In the genomic region with DNA sequence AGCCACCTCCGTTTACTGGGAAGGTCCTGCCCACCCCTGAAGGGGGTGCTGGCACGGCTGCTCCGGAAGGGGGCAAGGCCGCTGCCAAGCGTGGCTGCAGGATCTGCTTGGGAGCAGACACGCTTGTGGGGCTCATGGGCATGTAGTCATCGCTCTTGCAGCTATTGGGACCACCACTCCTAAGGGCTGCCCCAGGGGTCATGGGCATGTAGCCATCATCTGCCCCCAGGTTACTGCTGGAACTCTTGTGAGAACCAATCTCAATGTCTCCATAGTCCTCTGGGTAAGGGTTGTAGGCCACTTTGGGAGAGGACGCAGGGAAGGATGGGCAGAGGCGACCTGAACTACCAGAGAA, we compare ENCODE assay signal across 8 mouse cellular contexts. TPM values are rescaled to one million over a fixed set of nuclear protein-coding genes. Genes with fewer than 3 reads are reported as not detected.
A peak's percentile ranks its signal among the peaks of the same experiment; 100 is the strongest.
DNase-seq lines count a peak whose midpoint lies in the region; ATAC-seq and TF ChIP-seq lines count a peak whose summit lies in the region.

No protein-coding gene starts in this region.

- H3K4me3 ChIP-seq in limb, embryonic 14.5 days (replicated peaks; ENCODE audit: low read length): peak overlapping the region; percentile 90
- H3K4me3 ChIP-seq in stomach, embryonic 16.5 days (replicated peaks; ENCODE audit: low read length): peak overlapping the region; percentile 81

- H3K27ac ChIP-seq in limb, embryonic 14.5 days (replicated peaks; ENCODE audit: low read depth, low read length): no peak overlapping the region
- H3K27ac ChIP-seq in stomach, embryonic 16.5 days (ENCODE audit: low read length): no peak overlapping the region; the same call in 1 of the 2 replicates

- no peak for ATAC-seq in cerebellum, adult (ENCODE audit: insufficient number of reproducible peaks, low FRiP score, low TSS enrichment)
- no peak for ATAC-seq in limb, embryonic 14.5 days (ENCODE audit: low FRiP score, low read depth)
- no peak for ATAC-seq in stomach, embryonic 16.5 days (ENCODE audit: insufficient read depth, low FRiP score)

- peaks cover 51% of the 10 kb centered on the region for H3K4me1 ChIP-seq in limb, embryonic 14.5 days (ENCODE audit: control insufficient read depth, insufficient read depth, low read length)
- peaks cover 63% of the 10 kb centered on the region for H3K4me1 ChIP-seq in stomach, embryonic 16.5 days (ENCODE audit: control insufficient read depth, insufficient read depth, low read length)

- no peaks in the 10 kb centered on the region for H3K27me3 ChIP-seq in limb, embryonic 14.5 days (ENCODE audit: control insufficient read depth, insufficient read depth, low read length)
- H3K27me3 ChIP-seq in stomach, embryonic 16.5 days (ENCODE audit: control insufficient read depth, insufficient read depth, low read length): no peaks in the 10 kb centered on the region

- no peak for TF ChIP-seq POLR2A in limb, embryonic 14.5 days (IDR thresholded peaks at IDR 0.05; ENCODE audit: borderline replicate concordance, extremely low read depth, insufficient read depth, insufficient read length)

- 88% methylated on average over 9 of the region's 9 CpGs for WGBS in limb, embryonic 14.5 days
- WGBS in stomach, embryonic 16.5 days: 87% methylated on average over 9 of the region's 9 CpGs

- peak overlapping the region; percentile 91 for H3K9ac ChIP-seq in limb, embryonic 14.5 days (ENCODE audit: low read depth, low read length, severe bottlenecking)
- peak overlapping the region; percentile 84 for H3K9ac ChIP-seq in stomach, embryonic 16.5 days (ENCODE audit: low read length)

- peak overlapping the region; percentile 94 for H3K4me2 ChIP-seq in limb, embryonic 14.5 days (replicated peaks; ENCODE audit: low read depth, low read length, severe bottlenecking)
- H3K4me2 ChIP-seq in stomach, embryonic 16.5 days (ENCODE audit: low read depth, low read length): peak overlapping the region; percentile 83

- H3K9me3 ChIP-seq in limb, embryonic 14.5 days (ENCODE audit: control insufficient read depth, low read length): no peaks in the 10 kb centered on the region
- H3K9me3 ChIP-seq in stomach, embryonic 16.5 days (replicated peaks; ENCODE audit: control insufficient read depth, low read length): no peaks in the 10 kb centered on the region

- peak; percentile 47 for DNase-seq in cerebellum, adult 8-10 months
- DNase-seq in thymus, postnatal 4 days: peak; percentile 15
- DNase-seq in thymus, postnatal 25 days: no peak
- DNase-seq in limb, embryonic 14.5 days (ENCODE audit: low spot score): no peak
- no peak for DNase-seq in gastrocnemius, postnatal 10 days
- no peak for DNase-seq in retina, postnatal 1 day

- peaks cover 22% of the 10 kb centered on the region for H3K36me3 ChIP-seq in limb, embryonic 14.5 days (ENCODE audit: control insufficient read depth, insufficient read depth, low read length)
- 0 out of 2 replicates have a peak, but pooled peaks cover 4% of the 10 kb centered on the region for H3K36me3 ChIP-seq in stomach, embryonic 16.5 days (ENCODE audit: control insufficient read depth, insufficient read depth, low read length)

RNA-seq across cellular contexts. Expression of a gene that starts 2.0 kb away (rescaled TPM):
- polyA plus RNA-seq in limb, embryonic 14.5 days (2012; rRNA removed): 14.4 and 21.3 TPM in 2 replicates
- polyA plus RNA-seq in limb, embryonic 14.5 days (2014; fragmentation: Nextera tagmentation; extraction: Ambion mirVana): 9.7 and 11.8 TPM in 2 replicates
- 3.3 and 3.4 TPM in 2 replicates for polyA plus RNA-seq in stomach, embryonic 16.5 days (2015; fragmentation: Nextera tagmentation; extraction: Ambion mirVana)
- total RNA-seq in gastrocnemius, postnatal 10 days (2021): 10 to 100 TPM; 10.1 to 10.4 TPM

Comparison
In these comparisons a context has a peak if more than half of its experiments do, and no peak if none do; other contexts are left out.
1. DNase-seq: peak in cerebellum, adult 8-10 months (single experiment) and thymus, postnatal 4 days (single experiment); none in thymus, postnatal 25 days (single experiment), limb, embryonic 14.5 days (single experiment), gastrocnemius, postnatal 10 days (single experiment) and retina, postnatal 1 day (single experiment).